Mouse (Mus musculus): ENCODE measurements at regions not wholly inside any gene's neighbourhood (a gene's known extent, or its start where the extent isn't known, plus 50 kb on each side); places are given as distances from the start of the nearest gene placed in this dataset.

DNA sequence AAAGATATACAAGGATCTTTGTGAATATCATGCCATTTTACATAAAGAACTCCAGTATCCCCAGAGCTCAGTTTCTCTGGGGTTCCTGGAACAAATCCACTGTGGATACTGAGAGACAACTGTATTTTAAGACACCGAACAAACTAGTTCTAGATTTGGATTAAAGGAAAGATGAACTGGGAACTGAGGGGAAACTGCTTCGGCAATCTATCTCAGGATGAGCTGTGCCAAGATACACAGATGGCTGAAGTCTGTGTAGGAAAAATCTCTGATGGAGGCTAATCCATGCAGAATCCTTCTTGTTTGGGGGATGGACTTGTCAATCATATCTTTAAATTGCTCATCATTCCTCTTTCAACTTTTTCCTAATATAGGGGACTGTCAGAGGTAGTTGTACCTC is 920.5 kb downstream of the Slc4a3 start:
- TF ChIP-seq MAFK (IDR thresholded peaks at IDR 0.05; ENCODE audit: insufficient read depth, low read depth, low read length) (no peak), ZNF384 (IDR thresholded peaks at IDR 0.05; ENCODE audit: low read depth, low read length) (no peak), HCFC1 (IDR thresholded peaks at IDR 0.05; ENCODE audit: borderline replicate concordance, insufficient read depth, low read length) (no peak), ZC3H11A (IDR thresholded peaks at IDR 0.05; ENCODE audit: borderline replicate concordance, low read depth, low read length) (no peak), CHD2 (IDR thresholded peaks at IDR 0.05; ENCODE audit: low read depth, low read length) (no peak)

Measured in ES-E14 (cell line).